8 mouse cellular contexts compared by ENCODE assay signal in genomic region chr7:30958109-30958865, GRCm38 (mm10). TPM values are rescaled to one million over a fixed set of nuclear protein-coding genes. Genes with fewer than 3 reads are reported as not detected.
DNase-seq lines count a peak whose midpoint lies in the region; ATAC-seq and TF ChIP-seq lines count a peak whose summit lies in the region.

No protein-coding gene starts in this region.

- no peaks in the 10 kb centered on the region for H3K9me3 ChIP-seq in heart, embryonic 14.5 days (ENCODE audit: control insufficient read depth, low read length)
- no peaks in the 10 kb centered on the region for H3K9me3 ChIP-seq in forebrain, postnatal 0 days (ENCODE audit: low read length)
- H3K9me3 ChIP-seq in liver, embryonic 12.5 days (replicated peaks): no peaks in the 10 kb centered on the region

- WGBS in heart, embryonic 14.5 days: 79% methylated on average over 28 of the region's 28 CpGs
- WGBS in forebrain, postnatal 0 days: 78% methylated on average over 28 of the region's 28 CpGs
- 80% methylated on average over 28 of the region's 28 CpGs for WGBS in liver, embryonic 12.5 days (ENCODE audit: insufficient replicate concordance)

- H3K4me3 ChIP-seq in heart, embryonic 14.5 days (ENCODE audit: control insufficient read depth in 1 of 2, insufficient read depth in 1 of 2, low read depth in 1 of 2, low read length in 2 of 2): peak overlapping the region; percentile 85 to 89
- peak overlapping the region; percentile 89 for H3K4me3 ChIP-seq in bone marrow macrophage, adult 2 months (ENCODE audit: insufficient read depth, low read length)
- H3K4me3 ChIP-seq in forebrain, postnatal 0 days (ENCODE audit: low read depth, low read length): peak overlapping the region; percentile 94
- peak overlapping the region; percentile 99 for H3K4me3 ChIP-seq in liver, embryonic 12.5 days

- peak overlapping the region; percentile 74 for H3K4me2 ChIP-seq in heart, embryonic 14.5 days (ENCODE audit: low read length)
- H3K4me2 ChIP-seq in forebrain, postnatal 0 days (ENCODE audit: low read depth): peak overlapping the region; percentile 54
- peak overlapping the region; percentile 96 for H3K4me2 ChIP-seq in liver, embryonic 12.5 days

- peak overlapping the region; percentile 99 for H3K27ac ChIP-seq in heart, embryonic 14.5 days (replicated peaks in 1 of 2; ENCODE audit: control insufficient read depth in 1 of 2, insufficient read depth in 1 of 2, low read depth in 2 of 2, low read length in 2 of 2)
- no peak overlapping the region for H3K27ac ChIP-seq in bone marrow macrophage, adult 2 months (ENCODE audit: insufficient read depth, low read depth, low read length)
- peak overlapping the region; percentile 98; the same call in 1 of the 2 replicates for H3K27ac ChIP-seq in forebrain, postnatal 0 days (ENCODE audit: low read depth, low read length)
- peak overlapping the region; percentile 95 for H3K27ac ChIP-seq in liver, embryonic 12.5 days

- no peak for DNase-seq in heart, adult 8-10 months (ENCODE audit: low spot score)
- no peak for DNase-seq in forebrain, postnatal 0 days
- peak; percentile 29 for DNase-seq in yolk sac, embryonic 10.5 days (ENCODE audit: low spot score)
- no peak for DNase-seq in gastrocnemius, postnatal 36 days
- no peak for DNase-seq in gastrocnemius, adult 18-20 months (ENCODE audit: low spot score)

- intact Hi-C loops in gastrocnemius, postnatal 36 days (cut with DNase I): no loop called here

- H3K9ac ChIP-seq in heart, embryonic 14.5 days (ENCODE audit: low read length): peak overlapping the region; percentile 99
- peak overlapping the region; percentile 99 for H3K9ac ChIP-seq in forebrain, postnatal 0 days
- H3K9ac ChIP-seq in liver, embryonic 12.5 days: peak overlapping the region; percentile 100

- peaks cover 39% of the 10 kb centered on the region for H3K36me3 ChIP-seq in heart, embryonic 14.5 days (ENCODE audit: control insufficient read depth, insufficient read depth, low read length)
- peaks cover 16% of the 10 kb centered on the region for H3K36me3 ChIP-seq in forebrain, postnatal 0 days (ENCODE audit: insufficient read depth)
- H3K36me3 ChIP-seq in liver, embryonic 12.5 days: peaks cover 46% of the 10 kb centered on the region

- TF ChIP-seq POLR2A in bone marrow macrophage, adult 2 months (IDR thresholded peaks at IDR 0.05; ENCODE audit: borderline replicate concordance, low read depth, low read length): no peak

- TF ChIP-seq CTCF in bone marrow macrophage, adult 2 months (IDR thresholded peaks at IDR 0.05; ENCODE audit: low read depth, low read length): no peak
- no peak for TF ChIP-seq CTCF in forebrain, postnatal 0 days (IDR thresholded peaks at IDR 0.05; ENCODE audit: low read depth)

- no peak for ATAC-seq in heart, embryonic 14.5 days (ENCODE audit: insufficient number of reproducible peaks, insufficient read depth, low FRiP score, low read depth)
- no peak for ATAC-seq in forebrain, postnatal 0 days
- ATAC-seq in liver, embryonic 12.5 days: no peak

- H3K27me3 ChIP-seq in heart, embryonic 14.5 days (ENCODE audit: control insufficient read depth, insufficient read depth, low read length): no peaks in the 10 kb centered on the region
- no peaks in the 10 kb centered on the region for H3K27me3 ChIP-seq in forebrain, postnatal 0 days (ENCODE audit: insufficient read depth, low read length)
- no peaks in the 10 kb centered on the region for H3K27me3 ChIP-seq in liver, embryonic 12.5 days (replicated peaks)

- peaks cover 11 to 19% of the 10 kb centered on the region in 2 experiments for H3K4me1 ChIP-seq in heart, embryonic 14.5 days (ENCODE audit: control insufficient read depth in 2 of 2, insufficient read depth in 2 of 2, low read length in 2 of 2)
- H3K4me1 ChIP-seq in bone marrow macrophage, adult 2 months (ENCODE audit: control insufficient read depth, insufficient read depth, low read length): peaks cover 26% of the 10 kb centered on the region
- peaks cover 15% of the 10 kb centered on the region for H3K4me1 ChIP-seq in forebrain, postnatal 0 days (ENCODE audit: insufficient read depth)
- H3K4me1 ChIP-seq in liver, embryonic 12.5 days: peaks cover 38% of the 10 kb centered on the region

RNA-seq across cellular contexts. Expression of gene Usf2, which starts 1.7 kb away (rescaled TPM):
- 17.2 and 19.6 TPM in 2 replicates for polyA plus RNA-seq in heart, embryonic 14.5 days (2014; fragmentation: Nextera tagmentation; extraction: Ambion mirVana)
- total RNA-seq in heart, adult 8-10 months (2022): 100 to 1,000 TPM; 102 to 121 (median 107) TPM
- polyA plus RNA-seq in bone marrow macrophage, adult 2 months (2012; ENCODE audit: insufficient read depth, insufficient read length, missing spikeins): 208 and 246 TPM in 2 replicates
- 81.4 and 93.9 TPM in 2 replicates for total RNA-seq in forebrain, postnatal 0 days (2014; rRNA removed)
- 18.9 and 22.6 TPM in 2 replicates for polyA plus RNA-seq in forebrain, postnatal 0 days (2015; fragmentation: Nextera tagmentation; extraction: Ambion mirVana)
- polyA plus RNA-seq in liver, embryonic 12.5 days (2016; fragmentation: Nextera tagmentation; extraction: Ambion mirVana): 13.9 and 18.1 TPM in 2 replicates
- 10 to 100 TPM; 74.5 to 80.7 TPM for total RNA-seq in gastrocnemius, postnatal 36 days (2021)
- 10 to 100 TPM; 80.6 to 92.8 TPM for total RNA-seq in gastrocnemius, adult 18-20 months (2021)

RNA-seq across cellular contexts. Expression of gene Hamp, which starts 14.5 kb away (rescaled TPM):
- polyA plus RNA-seq in heart, embryonic 14.5 days (2014; fragmentation: Nextera tagmentation; extraction: Ambion mirVana): not detected in 2 replicates
- 10 to 100 TPM in 3 of 4 experiments, 1 to 10 TPM in 1; 9.3 to 31.5 (median 13.6) TPM for total RNA-seq in heart, adult 8-10 months (2022)
- polyA plus RNA-seq in bone marrow macrophage, adult 2 months (2012; ENCODE audit: insufficient read depth, insufficient read length, missing spikeins): not detected in 2 replicates
- not detected in 2 replicates for total RNA-seq in forebrain, postnatal 0 days (2014; rRNA removed)
- polyA plus RNA-seq in forebrain, postnatal 0 days (2015; fragmentation: Nextera tagmentation; extraction: Ambion mirVana): not detected in 2 replicates
- 0.38 TPM in 1 of 2 replicates, not detected in the other for polyA plus RNA-seq in liver, embryonic 12.5 days (2016; fragmentation: Nextera tagmentation; extraction: Ambion mirVana)
- total RNA-seq in gastrocnemius, postnatal 36 days (2021): not detected
- 1 to 10 TPM in 1 of 2 experiments, not detected in 1; 2.2 TPM for total RNA-seq in gastrocnemius, adult 18-20 months (2021)

RNA-seq across cellular contexts. Expression of gene Lsr, which starts 15.0 kb away (rescaled TPM):
- 6.1 and 6.7 TPM in 2 replicates for polyA plus RNA-seq in heart, embryonic 14.5 days (2014; fragmentation: Nextera tagmentation; extraction: Ambion mirVana)
- 1 to 10 TPM; 2.6 to 3.8 (median 3.1) TPM for total RNA-seq in heart, adult 8-10 months (2022)
- polyA plus RNA-seq in bone marrow macrophage, adult 2 months (2012; ENCODE audit: insufficient read depth, insufficient read length, missing spikeins): 29.2 and 32.1 TPM in 2 replicates
- total RNA-seq in forebrain, postnatal 0 days (2014; rRNA removed): 17.6 and 19.3 TPM in 2 replicates
- polyA plus RNA-seq in forebrain, postnatal 0 days (2015; fragmentation: Nextera tagmentation; extraction: Ambion mirVana): 25.1 and 25.9 TPM in 2 replicates
- polyA plus RNA-seq in liver, embryonic 12.5 days (2016; fragmentation: Nextera tagmentation; extraction: Ambion mirVana): 27.3 and 28.2 TPM in 2 replicates
- under 1 TPM in 1 of 2 experiments, not detected in 1; 0.49 TPM for total RNA-seq in gastrocnemius, postnatal 36 days (2021)
- under 1 TPM; 0.30 to 0.55 TPM for total RNA-seq in gastrocnemius, adult 18-20 months (2021)

RNA-seq across cellular contexts. Expression of gene Fam187b, which starts 15.3 kb away (rescaled TPM):
- polyA plus RNA-seq in heart, embryonic 14.5 days (2014; fragmentation: Nextera tagmentation; extraction: Ambion mirVana): 0.30 and 0.89 TPM in 2 replicates
- total RNA-seq in heart, adult 8-10 months (2022): under 1 TPM in 2 of 4 experiments, not detected in 2; 0.25 TPM
- polyA plus RNA-seq in bone marrow macrophage, adult 2 months (2012; ENCODE audit: insufficient read depth, insufficient read length, missing spikeins): 4.6 and 7.3 TPM in 2 replicates
- total RNA-seq in forebrain, postnatal 0 days (2014; rRNA removed): 0.08 and 0.48 TPM in 2 replicates
- 0.50 and 0.78 TPM in 2 replicates for polyA plus RNA-seq in forebrain, postnatal 0 days (2015; fragmentation: Nextera tagmentation; extraction: Ambion mirVana)
- polyA plus RNA-seq in liver, embryonic 12.5 days (2016; fragmentation: Nextera tagmentation; extraction: Ambion mirVana): 1.9 and 2.8 TPM in 2 replicates
- total RNA-seq in gastrocnemius, postnatal 36 days (2021): not detected
- total RNA-seq in gastrocnemius, adult 18-20 months (2021): not detected

RNA-seq across cellular contexts. Expression of gene Hamp2, which starts 33.8 kb away (rescaled TPM):
- polyA plus RNA-seq in heart, embryonic 14.5 days (2014; fragmentation: Nextera tagmentation; extraction: Ambion mirVana): not detected in 2 replicates
- total RNA-seq in heart, adult 8-10 months (2022): 1 to 10 TPM; 3.6 to 9.2 (median 5.7) TPM
- polyA plus RNA-seq in bone marrow macrophage, adult 2 months (2012; ENCODE audit: insufficient read depth, insufficient read length, missing spikeins): not detected in 2 replicates
- total RNA-seq in forebrain, postnatal 0 days (2014; rRNA removed): not detected in 2 replicates
- not detected in 2 replicates for polyA plus RNA-seq in forebrain, postnatal 0 days (2015; fragmentation: Nextera tagmentation; extraction: Ambion mirVana)
- not detected in 2 replicates for polyA plus RNA-seq in liver, embryonic 12.5 days (2016; fragmentation: Nextera tagmentation; extraction: Ambion mirVana)
- total RNA-seq in gastrocnemius, postnatal 36 days (2021): not detected
- total RNA-seq in gastrocnemius, adult 18-20 months (2021): not detected
